Mouse (Mus musculus) MEL (cell line): ENCODE results near the gene Acly. TPM values are rescaled to one million over a fixed set of nuclear protein-coding genes. Genes with fewer than 3 reads are reported as not detected.

ENCODE experiments used
- DNase-seq: peaks from one replicate; pipeline ENCODE4 v3.0.0; 2011; ENCODE audit warnings: low read depth, low spot score
- H3K27ac ChIP-seq: 2 replicates; pipeline ENCODE4 v1.5.1; 2012; ENCODE audit warnings: low read depth, mild to moderate bottlenecking, control low read depth, low read length, moderate library complexity; ENCODE audit not compliant: control insufficient read depth
- H3K27me3 ChIP-seq, 2 experiments: fragments of 150-350 bp in 1 of 2; sonication (generic) in 1 of 2; 2 replicates each; pipeline ENCODE4 v1.6.1; 2012; ENCODE audit warnings: low read length in 2 of 2, mild to moderate bottlenecking in 2 of 2, improper control_type of control experiment in 1 of 2, moderate library complexity in 1 of 2; ENCODE audit not compliant: insufficient read depth in 2 of 2, control insufficient read depth in 1 of 2
- H3K36me3 ChIP-seq, 2 experiments: 2 replicates each; pipeline ENCODE4 v1.6.1; 2012 to 2014; ENCODE audit warnings: low read length in 2 of 2, improper control_type of control experiment in 1 of 2, inconsistent platforms in 1 of 2, mild to moderate bottlenecking in 1 of 2; ENCODE audit not compliant: insufficient read depth in 2 of 2, control insufficient read depth in 1 of 2
- H3K4me1 ChIP-seq, 2 experiments: fragments of 150-350 bp in 1 of 2; sonication (generic) in 1 of 2; 2 replicates each; pipeline ENCODE4 v1.6.1; 2012; ENCODE audit warnings: low read length in 2 of 2, improper control_type of control experiment in 1 of 2, mild to moderate bottlenecking in 1 of 2; ENCODE audit not compliant: insufficient read depth in 2 of 2, control insufficient read depth in 1 of 2
- H3K4me3 ChIP-seq, 2 experiments: fragments of 150-350 bp in 1 of 2; sonication (generic) in 1 of 2; 2 replicates each; pipeline ENCODE4 v1.5.1; 2012; ENCODE audit warnings: low read depth in 2 of 2, low read length in 2 of 2, mild to moderate bottlenecking in 2 of 2, moderate library complexity in 2 of 2, control low read depth in 1 of 2, improper control_type of control experiment in 1 of 2; ENCODE audit not compliant: control insufficient read depth in 1 of 2, insufficient read depth in 1 of 2
- H3K79me2 ChIP-seq: 2 replicates; pipeline ENCODE4 v1.6.1; 2012; ENCODE audit warnings: mild to moderate bottlenecking, low read length, moderate library complexity; ENCODE audit not compliant: control insufficient read depth, poor library complexity, insufficient read depth
- H3K9ac ChIP-seq: 2 replicates; pipeline ENCODE4 v1.6.1; 2012; ENCODE audit warnings: low read depth, mild to moderate bottlenecking, control low read depth, low read length, moderate library complexity; ENCODE audit not compliant: control insufficient read depth, poor library complexity, severe bottlenecking
- H3K9me3 ChIP-seq: fragments of 150-350 bp; sonication (generic); replicated peaks from 2 replicates; pipeline ENCODE4 v1.6.1; 2012; ENCODE audit warnings: mild to moderate bottlenecking, low read length, improper control_type of control experiment, moderate library complexity; ENCODE audit not compliant: insufficient read depth
- CHD1 ChIP-seq: IDR thresholded peaks from 2 replicates; pipeline ENCODE4 v1.6.1; 2012; ENCODE audit warnings: low read depth, mild to moderate bottlenecking, inconsistent platforms, low read length, improper control_type of control experiment
- E2F4 ChIP-seq: IDR thresholded peaks from 2 replicates; pipeline ENCODE4 v1.6.1; 2011; ENCODE audit warnings: low read depth, low read length, improper control_type of control experiment, borderline replicate concordance
- ELF1 ChIP-seq: IDR thresholded peaks from 2 replicates; pipeline ENCODE4 v1.6.1; 2014; ENCODE audit warnings: low read depth, mild to moderate bottlenecking, inconsistent platforms, low read length, improper control_type of control experiment, moderate library complexity
- EP300 ChIP-seq, 2 experiments: IDR thresholded peaks; 2 replicates each; pipeline ENCODE4 v1.6.1; 2011; ENCODE audit warnings: improper control_type of control experiment in 2 of 2, low read length in 2 of 2, low read depth in 1 of 2, mild to moderate bottlenecking in 1 of 2
- GABPA ChIP-seq: IDR thresholded peaks from 2 replicates; pipeline ENCODE4 v1.6.1; 2012; ENCODE audit warnings: low read depth, mild to moderate bottlenecking, inconsistent platforms, low read length, improper control_type of control experiment, moderate library complexity
- GATA1 ChIP-seq: IDR thresholded peaks from 2 replicates; pipeline ENCODE4 v1.6.1; 2011; ENCODE audit warnings: low read depth, low read length, improper control_type of control experiment
- JUND ChIP-seq: IDR thresholded peaks from 2 replicates; pipeline ENCODE4 v1.6.1; 2011; ENCODE audit warnings: low read depth, mild to moderate bottlenecking, improper control_type of control experiment, low read length
- MAFK ChIP-seq: IDR thresholded peaks from 2 replicates; pipeline ENCODE4 v1.6.1; 2011; ENCODE audit warnings: low read depth, mild to moderate bottlenecking, low read length, improper control_type of control experiment, borderline replicate concordance
- MAZ ChIP-seq: IDR thresholded peaks from 2 replicates; pipeline ENCODE4 v1.6.1; 2012; ENCODE audit warnings: low read depth, mild to moderate bottlenecking, inconsistent platforms, low read length, improper control_type of control experiment
- MEF2A ChIP-seq: IDR thresholded peaks from 2 replicates; pipeline ENCODE4 v1.6.1; 2014; ENCODE audit warnings: low read depth, mild to moderate bottlenecking, inconsistent platforms, low read length, improper control_type of control experiment; ENCODE audit not compliant: poor library complexity, insufficient replicate concordance, severe bottlenecking; ENCODE audit errors: extremely low read depth
- MXI1 ChIP-seq: IDR thresholded peaks from 2 replicates; pipeline ENCODE4 v1.6.1; 2011; ENCODE audit warnings: mild to moderate bottlenecking, low read depth, low read length, improper control_type of control experiment
- NELFE ChIP-seq: IDR thresholded peaks from 2 replicates; pipeline ENCODE4 v1.6.1; 2011; ENCODE audit warnings: low read depth, low read length, improper control_type of control experiment
- NRF1 ChIP-seq: IDR thresholded peaks from 2 replicates; pipeline ENCODE4 v1.6.1; 2014; ENCODE audit warnings: low read depth, mild to moderate bottlenecking, inconsistent platforms, low read length, improper control_type of control experiment, moderate library complexity; ENCODE audit not compliant: poor library complexity, insufficient read depth, severe bottlenecking
- POLR2A ChIP-seq, 2 experiments: IDR thresholded peaks; 2 replicates each; pipeline ENCODE4 v1.6.1; 2011 to 2012; ENCODE audit warnings: low read length in 2 of 2, mild to moderate bottlenecking in 2 of 2, control low read depth in 1 of 2, improper control_type of control experiment in 1 of 2, low read depth in 1 of 2, moderate library complexity in 1 of 2; ENCODE audit not compliant: control insufficient read depth in 1 of 2, insufficient read depth in 1 of 2, poor library complexity in 1 of 2
- POLR2AphosphoS5 ChIP-seq: IDR thresholded peaks from 2 replicates; pipeline ENCODE4 v1.6.1; 2012; ENCODE audit warnings: low read depth, borderline replicate concordance, mild to moderate bottlenecking, inconsistent platforms, low read length, moderate library complexity, mixed read lengths
- RAD21 ChIP-seq: IDR thresholded peaks from 2 replicates; pipeline ENCODE4 v1.6.1; 2011; ENCODE audit warnings: mild to moderate bottlenecking, low read depth, low read length, improper control_type of control experiment
- SMC3 ChIP-seq: IDR thresholded peaks from 2 replicates; pipeline ENCODE4 v1.6.1; 2011; ENCODE audit warnings: low read depth, low read length, improper control_type of control experiment
- TCF12 ChIP-seq: IDR thresholded peaks from 2 replicates; pipeline ENCODE4 v1.6.1; 2014; ENCODE audit warnings: low read depth, mild to moderate bottlenecking, inconsistent platforms, low read length, improper control_type of control experiment, moderate library complexity
- ZC3H11A ChIP-seq: IDR thresholded peaks from 2 replicates; pipeline ENCODE4 v1.6.1; 2012; ENCODE audit warnings: low read depth, mild to moderate bottlenecking, inconsistent platforms, low read length, improper control_type of control experiment
- ZKSCAN1 ChIP-seq: IDR thresholded peaks from 2 replicates; pipeline ENCODE4 v1.6.1; 2012; ENCODE audit warnings: low read depth, mild to moderate bottlenecking, inconsistent platforms, low read length, improper control_type of control experiment, moderate library complexity
- ZMIZ1 ChIP-seq: IDR thresholded peaks from 2 replicates; pipeline ENCODE4 v1.6.1; 2012; ENCODE audit warnings: low read depth, mild to moderate bottlenecking, inconsistent platforms, low read length, improper control_type of control experiment, moderate library complexity
- polyA plus RNA-seq, 2 experiments: library from polyadenylated mRNA; stranded (reverse) in 1 of 2; unstranded in 1 of 2; fragments of >175 nt in 1 of 2; fragments of >200 nt in 1 of 2; gene quantifications; 2 replicates each; pipeline versions ENCODE4 v1.2.1 to v1.2.4; 2012; ENCODE audit warnings: low replicate concordance in 2 of 2, low read depth in 1 of 2; ENCODE audit not compliant: insufficient read length in 2 of 2, insufficient read depth in 1 of 2, missing spikeins in 1 of 2
- total RNA-seq: library from RNA; depleted of rRNA; stranded (reverse); fragments of 300-350 nt; gene quantifications from 2 replicates; pipeline ENCODE4 v1.2.3, GENCODE M21; 2012

Gene Acly
- total and polyA plus RNA-seq, 3 experiments = 167 to 234 TPM; not detected in 1

DNA sequence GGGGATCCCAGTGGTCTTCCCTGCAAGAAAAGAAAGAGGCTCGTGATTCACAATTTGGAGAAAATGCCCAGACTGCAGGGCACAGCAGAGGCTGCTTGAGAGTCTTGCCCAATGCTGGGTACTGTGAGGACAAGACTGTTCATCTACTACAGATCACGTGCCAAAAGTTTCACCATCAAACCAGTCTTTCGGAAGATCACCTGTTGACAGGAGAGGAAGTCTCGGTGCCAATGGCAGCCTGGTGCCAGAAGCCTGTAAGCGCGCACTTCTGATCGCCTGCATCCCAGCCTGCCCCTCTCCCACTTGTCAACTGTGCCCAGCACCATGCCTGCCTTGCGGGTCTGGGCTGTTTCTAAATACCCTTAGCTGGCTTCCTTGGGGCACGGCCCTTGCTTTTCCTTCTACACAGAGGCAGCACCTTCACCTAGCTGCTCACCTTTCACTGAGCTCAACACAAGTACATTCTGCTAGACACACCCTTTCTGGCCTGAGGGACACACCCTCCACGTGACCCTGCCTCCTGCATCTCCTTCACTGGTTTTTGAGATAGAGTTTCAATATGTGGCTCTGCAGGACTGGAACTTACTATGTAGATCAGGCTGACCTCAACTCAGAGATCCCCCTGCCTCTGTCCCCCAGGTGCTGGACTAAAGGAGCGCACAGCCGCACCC lies 22.7 kb downstream of the Acly start:
- no peak overlapping the region for H3K9ac ChIP-seq
- no peaks in the 10 kb centered on the region for H3K79me2 ChIP-seq
- no peak overlapping the region for H3K27ac ChIP-seq
- H3K27me3 ChIP-seq = no peaks in the 10 kb centered on the region
- no peak for TF ChIP-seq MXI1
- TF ChIP-seq, all 39 proteins: peak for 0
- Histone ChIP-seq H3K36me3 (peaks cover 0 to 34% of the 10 kb centered on the region in 2 experiments; a peak in 2 of 4 replicates), H3K4me3 (no peak overlapping the region), H3K9me3 (no peaks in the 10 kb centered on the region), H3K4me1 (no peaks in the 10 kb centered on the region)
- no peak for DNase-seq

DNA sequence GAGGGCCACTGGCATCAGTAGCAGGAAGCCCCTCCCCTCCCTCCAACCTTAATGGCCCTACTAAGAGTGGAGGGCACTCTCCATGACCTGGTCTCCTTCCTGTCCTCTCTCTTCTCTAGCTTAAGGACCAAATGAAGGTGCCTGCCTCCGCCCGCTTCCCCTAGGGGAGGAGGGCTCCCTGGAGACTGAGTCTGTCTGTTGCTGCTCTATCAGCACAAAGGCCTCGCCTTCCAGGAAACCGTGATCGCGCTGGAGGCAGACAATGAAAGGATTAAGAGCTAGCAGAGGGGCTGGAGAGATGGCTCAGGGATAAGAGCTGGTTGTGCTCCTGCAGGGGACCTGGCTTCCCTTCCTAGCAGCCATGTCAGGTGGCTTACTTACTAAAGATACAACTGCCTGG lies 26.5 kb downstream of the Acly start:
- H3K27me3 ChIP-seq = no peaks in the 10 kb centered on the region
- H3K4me3 ChIP-seq = no peak overlapping the region
- H3K36me3 ChIP-seq = peaks cover 0 to 36% of the 10 kb centered on the region in 2 experiments; a peak in 2 of 4 replicates
- no peak overlapping the region for H3K27ac ChIP-seq
- no peak for TF ChIP-seq TCF12
- no peak for TF ChIP-seq MXI1
- TF ChIP-seq POLR2AphosphoS5 = no peak
- TF ChIP-seq MEF2A = no peak
- no peak for TF ChIP-seq EP300 (IDR thresholded peaks at IDR 0.05; ENCODE audit: low read depth in 1 of 2, low read length in 2 of 2)
- no peak for TF ChIP-seq GATA1
- no peak for TF ChIP-seq ZKSCAN1
- no peak for TF ChIP-seq RAD21
- no peak for TF ChIP-seq E2F4
- H3K9ac ChIP-seq = no peak overlapping the region
- peak; percentile 30 for DNase-seq
- H3K79me2 ChIP-seq = no peaks in the 10 kb centered on the region
- no peaks in the 10 kb centered on the region for H3K4me1 ChIP-seq
- no peaks in the 10 kb centered on the region for H3K9me3 ChIP-seq

- no peak overlapping the region for H3K4me3 ChIP-seq
- H3K4me1 ChIP-seq = no peaks in the 10 kb centered on the region
- TF ChIP-seq POLR2AphosphoS5 (no peak), GATA1 (no peak), TCF12 (no peak), NRF1 (no peak), ZC3H11A (no peak), ELF1 (no peak), POLR2A (IDR thresholded peaks at IDR 0.05; ENCODE audit: control insufficient read depth in 1 of 2, insufficient read depth in 1 of 2, low read depth in 1 of 2, low read length in 2 of 2, poor library complexity in 1 of 2) (no peak), SMC3 (no peak), GABPA (no peak), MXI1 (no peak), MAZ (no peak), ZMIZ1 (no peak), MAFK (no peak), RAD21 (no peak), NELFE (no peak), CHD1 (no peak), E2F4 (no peak), JUND (no peak)
- H3K9me3 ChIP-seq = no peaks in the 10 kb centered on the region
- peaks cover 0 to 35% of the 10 kb centered on the region in 2 experiments; a peak in 2 of 4 replicates for H3K36me3 ChIP-seq
- no peak overlapping the region for H3K9ac ChIP-seq
- no peaks in the 10 kb centered on the region for H3K27me3 ChIP-seq
- H3K27ac ChIP-seq = no peak overlapping the region
- DNase-seq = no peak
- H3K79me2 ChIP-seq = no peaks in the 10 kb centered on the region
These were observed 27.1 kb downstream of the Acly start for GRCm38 (mm10) chr11:100500651-100501050.
